Mouse (Mus musculus): ENCODE results near the gene Zfr2. TPM values are rescaled to one million over a fixed set of nuclear protein-coding genes. Genes with fewer than 3 reads are reported as not detected.

Zfr2 gene
- polyA plus RNA-seq, 1 experiment from 2014 or later: 6.8 TPM

DNA sequence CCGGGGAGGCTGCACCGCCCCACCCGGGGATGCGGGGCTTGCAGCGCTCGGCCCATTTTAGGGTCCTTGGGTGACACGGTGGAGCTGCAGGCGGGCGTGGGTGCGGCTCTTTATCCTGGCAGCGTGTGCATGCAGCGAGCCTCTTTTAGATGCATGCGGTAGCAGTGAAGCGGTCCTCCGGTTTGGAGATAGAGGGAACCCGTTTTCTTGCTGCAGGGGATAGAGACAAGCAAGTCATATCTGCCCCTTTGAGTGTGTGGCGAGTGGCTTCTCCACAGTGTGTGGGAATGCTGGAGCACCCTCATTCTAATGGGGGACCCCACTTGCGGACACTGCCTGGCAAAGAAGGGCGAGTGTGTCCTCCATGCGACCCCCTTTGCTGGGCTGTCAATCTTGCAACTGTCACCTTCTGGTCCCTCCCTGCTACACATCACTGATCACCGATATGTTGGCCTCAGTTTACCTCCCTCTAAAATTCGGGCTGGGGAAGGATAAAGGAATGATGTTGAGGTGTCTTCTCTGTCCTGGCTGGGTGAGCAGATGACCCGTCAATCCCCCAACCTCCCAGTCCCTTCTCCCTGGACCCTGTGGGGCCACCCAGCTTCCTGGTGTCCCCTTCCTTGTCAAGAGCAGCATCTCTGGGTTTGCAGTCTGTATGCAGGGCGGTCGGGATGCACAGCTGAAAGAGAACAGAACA, 60.5 kb downstream of the Zfr2 start:
- Histone ChIP-seq H3K4me3 (replicated peaks) (peak overlapping the region; percentile 88), H3K27me3 (peaks cover 21% of the 10 kb centered on the region), H3K27ac (peak overlapping the region; percentile 93), H3K4me2 (peak overlapping the region; percentile 90), H3K36me3 (no peaks in the 10 kb centered on the region), H3K4me1 (peaks cover 71% of the 10 kb centered on the region), H3K9me3 (replicated peaks) (no peaks in the 10 kb centered on the region), H3K9ac (peak overlapping the region; percentile 82)
- ATAC-seq (replicated peaks; ENCODE audit: low FRiP score): no peak
- 1% methylated on average over 25 of the region's 25 CpGs for WGBS

DNA sequence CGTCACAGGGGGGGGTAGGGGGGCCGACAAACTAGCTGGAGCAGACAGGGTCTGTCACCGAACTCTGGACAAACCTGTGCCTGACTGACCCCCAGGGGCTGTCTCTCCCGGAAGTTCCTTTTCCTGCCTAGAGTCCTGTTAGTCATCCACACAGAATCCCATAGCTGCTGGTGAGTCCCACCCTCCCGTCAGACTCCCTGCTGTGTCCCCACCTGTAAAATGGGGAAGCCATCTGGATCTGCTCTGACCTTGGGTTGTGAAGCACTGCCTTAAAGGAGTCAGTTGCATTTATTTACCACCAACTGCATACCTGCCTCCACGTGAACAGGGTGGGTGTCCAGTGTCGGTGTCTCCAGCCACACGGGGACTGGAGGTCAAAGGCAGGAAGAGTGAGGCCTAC, 61.5 kb downstream of the Zfr2 start:
- Histone ChIP-seq H3K36me3 (no peaks in the 10 kb centered on the region), H3K27me3 (peaks cover 21% of the 10 kb centered on the region), H3K4me3 (replicated peaks) (peak overlapping the region; percentile 88), H3K9ac (peak overlapping the region; percentile 82), H3K4me1 (peaks cover 73% of the 10 kb centered on the region), H3K9me3 (replicated peaks) (no peaks in the 10 kb centered on the region), H3K27ac (no peak overlapping the region), H3K4me2 (peak overlapping the region; percentile 90)
- no peak for ATAC-seq (replicated peaks; ENCODE audit: low FRiP score)
- 31% methylated on average over 8 of the region's 8 CpGs for WGBS

DNA sequence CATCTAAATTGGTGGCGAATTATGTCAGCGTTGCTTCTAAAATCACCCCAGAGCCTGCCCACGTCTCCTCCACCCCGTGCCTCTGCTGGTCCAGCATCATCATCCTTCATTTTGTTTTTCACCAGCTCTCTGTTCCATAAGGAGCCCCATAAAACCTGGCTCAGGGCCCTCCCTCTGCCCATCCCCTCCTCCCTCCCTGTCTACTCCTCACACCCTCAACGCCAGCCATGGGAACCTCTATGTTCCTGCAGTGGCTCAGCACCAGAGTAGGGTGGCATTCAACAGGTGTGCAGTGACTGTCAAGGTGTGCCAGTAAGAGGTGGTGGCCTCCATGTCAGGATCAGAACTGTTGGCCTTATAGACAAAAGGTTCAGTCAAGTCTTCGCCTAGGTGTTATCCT, 62.2 kb downstream of the Zfr2 start:
- peaks cover 75% of the 10 kb centered on the region for H3K4me1 ChIP-seq
- no peak overlapping the region for H3K4me3 ChIP-seq (replicated peaks)
- no peak overlapping the region for H3K4me2 ChIP-seq
- WGBS: 82% methylated on average over 6 of the region's 6 CpGs
- no peak for ATAC-seq (replicated peaks; ENCODE audit: low FRiP score)
- no peaks in the 10 kb centered on the region for H3K36me3 ChIP-seq
- H3K9me3 ChIP-seq (replicated peaks): no peaks in the 10 kb centered on the region
- peaks cover 16% of the 10 kb centered on the region for H3K27me3 ChIP-seq
- no peak overlapping the region for H3K27ac ChIP-seq
- H3K9ac ChIP-seq: no peak overlapping the region

DNA sequence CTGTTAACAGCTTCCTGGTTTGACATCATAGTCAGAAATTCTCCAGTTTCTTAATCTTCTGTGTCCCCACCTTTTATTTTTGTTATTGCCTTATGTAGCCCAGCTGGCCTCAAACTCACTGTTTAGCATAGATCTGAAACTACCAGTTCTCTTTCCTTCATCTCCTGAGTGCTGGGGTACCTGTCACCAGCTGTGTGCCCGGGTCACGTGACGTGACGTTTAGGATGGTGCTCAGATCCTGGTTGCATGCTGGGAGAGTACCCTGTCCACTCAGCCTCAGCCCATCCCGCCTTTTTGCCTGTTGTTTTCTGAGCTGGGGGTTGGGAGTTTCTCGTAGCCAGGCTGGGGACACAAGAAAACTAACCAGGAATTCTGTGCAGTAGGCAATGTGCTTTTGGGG, 64.3 kb downstream of the Zfr2 start:
- Histone ChIP-seq H3K9ac (0 out of 2 replicates have a peak overlapping the region, but pooled peaks have one; percentile 16), H3K27me3 (no peaks in the 10 kb centered on the region), H3K4me1 (peaks cover 79% of the 10 kb centered on the region), H3K4me3 (replicated peaks) (no peak overlapping the region), H3K4me2 (no peak overlapping the region), H3K36me3 (no peaks in the 10 kb centered on the region), H3K27ac (peak overlapping the region; percentile 86), H3K9me3 (replicated peaks) (no peaks in the 10 kb centered on the region)
- no peak for ATAC-seq (replicated peaks; ENCODE audit: low FRiP score)
- WGBS: 66% methylated on average over 6 of the region's 6 CpGs

DNA sequence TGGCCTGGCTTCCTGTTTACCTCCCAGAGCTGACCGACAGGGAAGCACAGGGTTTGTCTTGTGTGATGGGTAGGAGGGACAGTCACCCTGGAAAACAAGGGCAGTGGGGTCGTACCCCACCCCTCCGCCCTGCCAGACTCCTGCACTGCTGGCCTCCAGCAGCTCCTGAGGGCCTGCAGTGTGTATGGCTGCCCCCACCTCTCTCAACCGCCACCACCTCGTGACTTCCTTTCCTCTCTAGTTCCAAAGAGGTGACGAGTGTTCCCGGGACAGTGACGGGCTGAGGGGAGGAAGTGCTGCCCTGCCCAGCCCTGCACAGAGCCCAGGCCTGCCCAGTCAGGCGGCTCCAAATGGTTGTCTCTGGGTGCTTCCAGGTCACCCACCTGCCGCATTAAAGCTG, 64.9 kb downstream of the Zfr2 start:
- ATAC-seq (replicated peaks; ENCODE audit: low FRiP score): no peak
- 31% methylated on average over 10 of the region's 10 CpGs for WGBS
- Histone ChIP-seq H3K4me3 (replicated peaks) (0 out of 2 replicates have a peak overlapping the region, but pooled peaks have one; percentile 2), H3K4me2 (peak overlapping the region; percentile 13; the same call in 1 of the 2 replicates), H3K36me3 (no peaks in the 10 kb centered on the region), H3K27me3 (no peaks in the 10 kb centered on the region), H3K9me3 (replicated peaks) (no peaks in the 10 kb centered on the region), H3K4me1 (peaks cover 83% of the 10 kb centered on the region), H3K27ac (peak overlapping the region; percentile 86), H3K9ac (0 out of 2 replicates have a peak overlapping the region, but pooled peaks have one; percentile 16)

DNA sequence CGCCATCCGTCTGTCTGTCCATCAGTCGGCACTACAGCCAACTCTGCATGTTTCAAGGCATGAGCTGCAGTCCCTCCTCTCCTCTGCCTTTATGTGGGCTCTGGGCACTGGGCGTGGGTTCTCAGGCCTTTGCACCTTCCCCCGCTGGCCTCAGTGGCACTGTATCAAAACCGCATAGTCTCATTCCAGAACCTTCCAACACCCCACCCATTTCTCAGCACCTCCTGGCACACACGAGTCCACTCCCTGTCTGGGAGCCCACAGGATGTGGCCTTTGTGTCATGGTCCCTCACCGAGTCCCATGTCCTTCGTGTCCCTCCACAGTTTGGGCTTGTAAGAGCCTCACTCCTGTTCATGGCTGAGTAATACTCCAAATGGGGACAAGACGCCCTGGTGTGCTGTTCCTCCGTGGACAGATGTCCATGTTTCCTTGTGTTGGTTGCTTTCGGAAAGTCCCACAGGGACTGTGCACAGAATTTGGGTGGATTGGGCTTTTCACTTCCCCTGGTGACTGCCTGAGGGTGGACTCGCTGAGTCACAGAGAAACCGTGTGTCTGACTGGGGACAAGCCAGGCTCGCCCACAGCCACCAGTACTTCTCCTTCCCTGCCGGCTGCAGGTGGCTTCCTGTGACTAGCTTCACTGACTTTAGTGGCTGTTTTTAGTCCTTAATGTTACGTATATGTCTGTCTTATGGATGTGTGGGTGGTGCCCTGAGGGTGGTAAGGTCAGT, 65.6 kb downstream of the Zfr2 start:
- no peaks in the 10 kb centered on the region for H3K36me3 ChIP-seq
- peaks cover 88% of the 10 kb centered on the region for H3K4me1 ChIP-seq
- peak overlapping the region; percentile 86 for H3K27ac ChIP-seq
- H3K27me3 ChIP-seq: no peaks in the 10 kb centered on the region
- H3K9ac ChIP-seq: no peak overlapping the region
- H3K9me3 ChIP-seq (replicated peaks): no peaks in the 10 kb centered on the region
- no peak for ATAC-seq (replicated peaks; ENCODE audit: low FRiP score)
- H3K4me3 ChIP-seq (replicated peaks): no peak overlapping the region
- H3K4me2 ChIP-seq: peak overlapping the region; percentile 13; the same call in 1 of the 2 replicates
- WGBS: 88% methylated on average over 17 of the region's 17 CpGs

DNA sequence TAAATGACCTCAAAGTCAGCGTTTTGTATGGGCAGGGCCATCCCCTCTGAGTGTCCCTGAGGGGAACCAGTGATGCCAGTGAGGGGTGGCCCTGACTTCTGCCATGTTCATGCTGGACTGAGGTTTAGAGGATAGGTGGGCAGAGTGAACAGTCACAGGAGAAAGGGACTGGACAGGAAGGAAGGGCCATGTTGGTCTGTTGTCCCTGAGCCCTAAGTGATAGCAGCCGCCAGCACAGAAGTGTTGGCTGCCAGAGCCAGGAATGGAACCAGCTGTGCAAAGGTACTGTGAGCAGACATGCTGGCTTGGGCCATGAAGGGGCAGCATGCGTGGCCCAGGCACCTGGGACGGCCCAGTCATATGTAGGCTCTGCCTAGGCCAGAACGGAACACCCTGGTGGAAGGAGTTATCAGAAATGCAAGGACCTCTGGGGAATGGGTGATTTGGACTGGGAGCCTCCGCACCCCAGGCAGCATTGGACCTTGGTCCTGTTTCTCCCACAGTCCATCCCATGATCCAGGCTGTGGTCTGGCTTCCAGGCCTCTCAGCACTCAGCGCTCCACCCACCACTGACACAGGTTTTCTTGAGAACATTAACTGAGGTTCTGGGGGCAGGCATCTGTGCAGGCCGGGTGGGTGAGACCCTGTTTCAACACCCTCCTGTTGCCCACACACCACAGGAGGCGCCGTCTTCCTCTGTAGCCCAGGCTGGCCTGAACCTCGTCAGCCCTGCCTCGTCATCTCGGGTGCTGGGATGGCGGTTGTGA, 66.8 kb downstream of the Zfr2 start:
- peak overlapping the region; percentile 20; the same call in 1 of the 2 replicates for H3K4me2 ChIP-seq
- no peak overlapping the region for H3K4me3 ChIP-seq (replicated peaks)
- no peaks in the 10 kb centered on the region for H3K36me3 ChIP-seq
- H3K9me3 ChIP-seq (replicated peaks): no peaks in the 10 kb centered on the region
- H3K4me1 ChIP-seq: peaks cover 87% of the 10 kb centered on the region
- 80% methylated on average over 14 of the region's 14 CpGs for WGBS
- ATAC-seq (replicated peaks; ENCODE audit: low FRiP score): peak; percentile 40
- peak overlapping the region; percentile 86 for H3K27ac ChIP-seq
- H3K9ac ChIP-seq: 0 out of 2 replicates have a peak overlapping the region, but pooled peaks have one; percentile 16
- no peaks in the 10 kb centered on the region for H3K27me3 ChIP-seq

DNA sequence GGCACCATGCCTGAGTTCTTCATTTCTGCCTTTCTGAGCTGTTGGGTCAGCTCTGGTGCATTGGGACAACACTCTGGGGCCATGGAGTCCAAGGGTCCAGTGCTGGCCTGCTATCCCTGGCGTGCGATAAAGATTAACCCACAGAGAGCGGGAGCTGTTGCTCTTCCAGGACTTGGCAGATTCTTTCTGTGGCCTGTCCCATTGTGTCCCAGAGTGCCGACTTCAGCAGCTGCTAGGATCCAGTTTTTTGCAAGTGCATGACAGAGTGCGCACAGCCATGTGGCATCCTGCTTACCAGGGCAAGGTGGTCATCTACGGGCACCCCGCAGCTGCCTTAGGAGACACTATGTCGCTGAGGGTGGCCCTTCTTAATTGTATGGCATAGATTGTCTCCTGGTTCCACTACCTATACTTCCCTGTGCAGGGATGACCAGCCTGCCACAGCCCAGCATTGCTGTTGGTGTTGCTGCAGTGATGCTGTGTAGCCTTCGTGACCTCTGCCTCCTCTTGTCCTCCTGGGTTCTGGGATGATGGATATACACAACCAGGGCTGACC, 67.5 kb downstream of the Zfr2 start:
- Histone ChIP-seq H3K4me3 (replicated peaks) (no peak overlapping the region), H3K9ac (no peak overlapping the region), H3K4me2 (peak overlapping the region; percentile 20; the same call in 1 of the 2 replicates), H3K9me3 (replicated peaks) (no peaks in the 10 kb centered on the region), H3K4me1 (peaks cover 87% of the 10 kb centered on the region), H3K27ac (peak overlapping the region; percentile 86), H3K36me3 (0 out of 2 replicates have a peak, but pooled peaks cover 5% of the 10 kb centered on the region), H3K27me3 (no peaks in the 10 kb centered on the region)
- 70% methylated on average over 9 of the region's 9 CpGs for WGBS
- peak; percentile 66 for ATAC-seq (replicated peaks; ENCODE audit: low FRiP score)

DNA sequence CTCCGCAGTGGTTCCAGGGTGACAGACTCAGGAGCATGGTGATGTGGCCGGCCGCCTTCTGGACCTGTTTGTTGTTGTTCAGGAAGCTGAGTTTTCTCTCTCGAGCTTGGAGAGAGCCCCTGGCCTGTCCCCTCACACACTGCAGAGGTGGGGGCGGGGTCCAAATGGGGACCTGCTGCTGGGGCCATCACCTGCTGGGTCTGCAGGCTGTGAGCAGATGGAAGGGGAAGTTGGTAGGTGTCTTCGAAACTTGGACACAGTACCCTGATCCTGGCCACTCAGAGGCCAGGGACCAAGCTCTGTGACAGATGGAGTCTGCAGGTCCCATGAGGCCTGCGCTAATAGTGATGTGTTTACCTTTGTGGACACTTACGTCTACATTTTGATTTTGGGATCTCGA, 68.4 kb downstream of the Zfr2 start:
- ATAC-seq (replicated peaks; ENCODE audit: low FRiP score): no peak
- H3K4me3 ChIP-seq (replicated peaks): no peak overlapping the region
- no peaks in the 10 kb centered on the region for H3K9me3 ChIP-seq (replicated peaks)
- H3K36me3 ChIP-seq: peaks cover 12% of the 10 kb centered on the region
- peaks cover 85% of the 10 kb centered on the region for H3K4me1 ChIP-seq
- H3K4me2 ChIP-seq: no peak overlapping the region
- no peaks in the 10 kb centered on the region for H3K27me3 ChIP-seq
- H3K9ac ChIP-seq: 0 out of 2 replicates have a peak overlapping the region, but pooled peaks have one; percentile 12
- peak overlapping the region; percentile 86 for H3K27ac ChIP-seq
- WGBS: 77% methylated on average over 9 of the region's 9 CpGs

Data from kidney, embryonic 15.5 days (tissue).